Mouse (Mus musculus) myocyte (in vitro differentiated cells): ENCODE results near the gene Itih5.

Source experiments
- CEBPB ChIP-seq: IDR thresholded peaks from 2 replicates; pipeline ENCODE4 v1.6.1; 2011; ENCODE audit warnings: mild to moderate bottlenecking, moderate library complexity; ENCODE audit not compliant: poor library complexity, insufficient read depth, severe bottlenecking
- E2F4 ChIP-seq: IDR thresholded peaks from one replicate; pipeline ENCODE4 v1.6.1; 2011; ENCODE audit warnings: mild to moderate bottlenecking, control low read depth, moderate library complexity; ENCODE audit not compliant: insufficient read depth
- MAX ChIP-seq: IDR thresholded peaks from one replicate; pipeline ENCODE4 v1.6.1; 2011; ENCODE audit warnings: low read depth, mild to moderate bottlenecking, control low read depth
- MYOD1 ChIP-seq, 3 experiments: IDR thresholded peaks; one replicate each; pipeline ENCODE4 v1.6.1; 2011; ENCODE audit warnings: control low read depth in 2 of 3, low read depth in 2 of 3, mild to moderate bottlenecking in 2 of 3, moderate library complexity in 1 of 3; ENCODE audit not compliant: insufficient read length in 2 of 3, control insufficient read depth in 1 of 3
- MYOG ChIP-seq, 3 experiments: IDR thresholded peaks; one replicate each; pipeline ENCODE4 v1.6.1; 2011; ENCODE audit warnings: control low read depth in 2 of 3, low read depth in 2 of 3, mild to moderate bottlenecking in 2 of 3; ENCODE audit not compliant: insufficient read length in 2 of 3, control insufficient read depth in 1 of 3, insufficient read depth in 1 of 3
- POLR2A ChIP-seq: IDR thresholded peaks from one replicate; pipeline ENCODE4 v1.6.1; 2011; ENCODE audit warnings: low read depth, mild to moderate bottlenecking, control low read depth, moderate library complexity; ENCODE audit not compliant: insufficient read length
- POLR2AphosphoS2 ChIP-seq: IDR thresholded peaks from one replicate; pipeline ENCODE4 v1.6.1; 2011; ENCODE audit warnings: low read depth, control low read depth; ENCODE audit not compliant: insufficient read length
- REST ChIP-seq: IDR thresholded peaks from one replicate; pipeline ENCODE4 v1.6.1; 2011; ENCODE audit warnings: mild to moderate bottlenecking, control low read depth, moderate library complexity; ENCODE audit not compliant: insufficient read depth, insufficient read length
- TCF12 ChIP-seq: IDR thresholded peaks from one replicate; pipeline ENCODE4 v1.6.1; 2011; ENCODE audit warnings: mild to moderate bottlenecking, control low read depth; ENCODE audit not compliant: poor library complexity, insufficient read depth, severe bottlenecking
- TCF3 ChIP-seq: IDR thresholded peaks from one replicate; pipeline ENCODE4 v1.6.1; 2011; ENCODE audit warnings: low read depth, control low read depth; ENCODE audit not compliant: insufficient read length
- USF1 ChIP-seq: IDR thresholded peaks from one replicate; pipeline ENCODE4 v1.6.1; 2011; ENCODE audit warnings: low read depth, mild to moderate bottlenecking, control low read depth, moderate library complexity

DNA sequence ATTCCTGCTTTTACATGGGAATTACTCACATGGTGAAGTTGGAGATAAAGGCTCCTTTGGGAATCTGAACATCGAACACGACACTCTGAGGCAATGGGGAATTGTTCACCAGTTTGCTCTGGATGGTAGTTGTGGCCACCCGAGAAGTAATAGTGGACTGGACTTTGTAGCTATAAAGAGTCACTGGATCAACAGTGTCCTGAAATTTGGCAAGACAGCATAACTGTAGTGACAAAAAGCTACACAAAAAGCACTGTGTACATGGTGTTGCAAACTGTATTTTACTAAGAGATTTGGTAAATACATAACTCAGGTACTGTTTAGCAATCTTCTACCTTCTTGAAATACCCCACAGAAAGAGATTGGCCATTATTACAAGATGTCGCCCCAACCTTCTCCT is 27.2 kb upstream of the Itih5 start:
- TF ChIP-seq REST (no peak), USF1 (no peak), POLR2A (no peak), MAX (no peak), POLR2AphosphoS2 (no peak), MYOD1 (IDR thresholded peaks at IDR 0.05; ENCODE audit: control insufficient read depth in 1 of 3, insufficient read length in 2 of 3, low read depth in 2 of 3) (no peak), E2F4 (no peak), MYOG (IDR thresholded peaks at IDR 0.05; ENCODE audit: control insufficient read depth in 1 of 3, insufficient read depth in 1 of 3, insufficient read length in 2 of 3, low read depth in 2 of 3) (no peak), CEBPB (no peak), TCF12 (no peak), TCF3 (no peak)
